Mouse (Mus musculus) mesoderm, embryonic 11.5 days (tissue): ENCODE data around the gene Rnf115.
A peak's percentile ranks its signal among the peaks of the same experiment; 100 is the strongest.

Source experiments
- DNase-seq: peaks from one replicate; pipeline ENCODE4 v3.0.0-alpha.2; 2012; ENCODE audit warnings: low read depth, low spot score

Rnf115 gene

GRCm38 (mm10) chr3:96777120-96777519 lies 49.7 kb downstream of the Rnf115 start:
- DNase-seq, result no peak

GRCm38 (mm10) chr3:96782236-96782635 lies 54.8 kb downstream of the Rnf115 start:
- no peak for DNase-seq

- DNase-seq, result no peak
Observed at GRCm38 (mm10) chr3:96787784-96788183, 60.3 kb downstream of the Rnf115 start.

DNA sequence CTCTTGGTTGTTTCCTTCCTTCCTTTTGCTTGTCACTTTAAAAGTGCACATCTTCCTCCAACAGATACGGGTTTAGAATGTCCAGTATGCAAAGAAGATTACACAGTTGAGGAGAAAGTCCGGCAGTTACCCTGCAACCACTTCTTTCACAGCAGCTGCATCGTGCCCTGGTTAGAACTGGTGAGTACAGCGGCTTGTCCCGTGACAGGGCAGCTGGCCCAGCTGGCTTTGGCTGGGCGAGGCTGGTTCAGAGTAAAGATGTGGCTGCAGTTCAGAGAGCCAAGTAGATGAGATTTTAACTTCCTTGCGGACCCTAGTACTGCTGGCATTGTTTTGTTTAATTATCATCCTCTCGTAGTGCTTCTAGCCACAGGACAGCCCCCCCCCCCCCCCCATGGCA lies 61.0 kb downstream of the Rnf115 start:
- no peak for DNase-seq

- DNase-seq, result no peak
Observed at GRCm38 (mm10) chr3:96800254-96800653, 72.8 kb downstream of the Rnf115 start.

DNA sequence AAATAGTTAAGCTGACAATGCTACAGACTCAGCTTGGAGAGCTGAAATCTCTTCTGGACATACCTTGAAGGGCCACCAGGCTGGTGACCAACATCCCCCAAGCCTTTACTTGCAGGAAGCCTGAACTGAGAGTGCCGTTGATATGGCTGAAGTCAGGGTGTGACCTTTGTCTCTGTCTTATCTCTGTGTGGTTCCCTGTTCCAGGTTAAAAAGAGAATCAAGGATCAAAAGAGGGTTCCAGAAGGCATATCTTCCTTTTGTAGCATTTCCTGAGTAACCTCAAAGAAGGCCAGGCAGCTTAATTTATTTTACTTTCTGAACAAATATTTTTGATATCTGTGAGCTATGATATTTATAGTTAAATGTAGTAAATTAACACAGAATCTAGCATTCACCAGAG lies 74.8 kb downstream of the Rnf115 start:
- no peak for DNase-seq

- DNase-seq, result no peak
Observed at GRCm38 (mm10) chr3:96808136-96808535, 80.7 kb downstream of the Rnf115 start.

GRCm38 (mm10) chr3:96808651-96809050 lies 81.2 kb downstream of the Rnf115 start:
- DNase-seq, result no peak

DNA sequence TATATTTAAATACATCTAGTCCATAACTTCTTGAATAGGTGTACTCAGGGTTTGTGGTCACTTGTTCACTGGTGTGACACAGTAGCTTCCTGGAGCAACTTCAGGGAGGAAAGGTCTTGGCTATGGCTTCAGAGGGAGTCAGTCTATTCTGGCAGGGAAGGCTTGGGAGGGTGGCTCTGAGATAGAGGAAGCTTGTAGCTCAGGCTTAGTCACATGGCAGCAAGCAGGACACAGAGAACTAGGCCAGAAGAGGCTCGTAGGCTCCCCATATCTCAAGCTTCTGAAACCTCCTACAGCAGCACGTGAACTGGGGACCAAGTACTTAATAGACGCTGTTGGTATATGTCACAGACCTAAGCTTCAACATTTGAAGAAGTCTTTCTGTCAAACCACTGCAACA lies 83.8 kb downstream of the Rnf115 start:
- DNase-seq, result no peak

GRCm38 (mm10) chr3:96812395-96813091 lies 85.1 kb downstream of the Rnf115 start:
- peak; percentile 78 for DNase-seq

- DNase-seq, result peak; percentile 43
Observed at GRCm38 (mm10) chr3:96813106-96813505, 85.6 kb downstream of the Rnf115 start.

- no peak for DNase-seq
Observed at GRCm38 (mm10) chr3:96813591-96814244, 86.3 kb downstream of the Rnf115 start.

- DNase-seq, result no peak
Observed at GRCm38 (mm10) chr3:96814342-96814741, 86.9 kb downstream of the Rnf115 start.

- DNase-seq, result no peak
Observed at GRCm38 (mm10) chr3:96820116-96820915, 92.9 kb downstream of the Rnf115 start.

- DNase-seq, result no peak
Observed at GRCm38 (mm10) chr3:96821581-96821980, 94.1 kb downstream of the Rnf115 start.

DNA sequence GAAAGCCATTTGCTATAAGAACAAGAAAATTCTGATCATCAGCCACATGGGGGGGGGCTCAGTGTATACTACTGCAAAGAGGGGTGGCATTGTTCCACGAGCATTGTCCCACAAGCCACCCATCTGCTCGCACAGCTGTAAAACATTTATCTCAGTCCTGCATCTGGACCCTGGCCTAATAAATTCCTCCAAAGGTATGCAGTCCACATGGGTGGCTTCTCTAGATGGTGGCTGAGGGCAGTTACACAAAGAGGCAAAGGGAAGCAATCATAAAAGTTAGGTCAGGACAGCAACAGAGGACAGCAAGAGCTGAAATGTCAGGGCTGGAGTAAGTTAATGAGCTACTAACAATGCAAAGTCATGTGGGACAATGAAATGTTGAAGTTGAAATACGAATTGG lies 96.2 kb downstream of the Rnf115 start:
- DNase-seq, result no peak

DNA sequence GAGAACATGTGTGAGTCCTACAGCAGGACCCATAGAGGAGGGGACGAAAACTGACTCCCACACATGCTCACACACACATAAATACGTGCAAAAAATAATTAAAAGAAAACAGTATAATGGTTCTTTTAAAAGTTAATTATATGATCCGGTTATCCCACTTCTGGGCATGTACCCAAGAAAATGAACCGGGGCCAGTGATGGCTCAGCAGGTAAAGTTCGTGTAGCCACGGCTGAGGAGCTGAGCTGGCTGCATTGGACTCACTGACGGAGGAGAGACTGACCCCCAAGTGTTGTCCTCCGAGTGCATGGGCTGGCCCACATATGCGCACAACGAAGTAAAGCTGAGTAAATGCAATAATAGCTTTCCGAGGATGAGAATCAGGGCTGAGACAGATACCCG lies 97.2 kb downstream of the Rnf115 start:
- no peak for DNase-seq

- DNase-seq, result no peak
Observed at GRCm38 (mm10) chr3:96825261-96825660, 97.8 kb downstream of the Rnf115 start.

DNA sequence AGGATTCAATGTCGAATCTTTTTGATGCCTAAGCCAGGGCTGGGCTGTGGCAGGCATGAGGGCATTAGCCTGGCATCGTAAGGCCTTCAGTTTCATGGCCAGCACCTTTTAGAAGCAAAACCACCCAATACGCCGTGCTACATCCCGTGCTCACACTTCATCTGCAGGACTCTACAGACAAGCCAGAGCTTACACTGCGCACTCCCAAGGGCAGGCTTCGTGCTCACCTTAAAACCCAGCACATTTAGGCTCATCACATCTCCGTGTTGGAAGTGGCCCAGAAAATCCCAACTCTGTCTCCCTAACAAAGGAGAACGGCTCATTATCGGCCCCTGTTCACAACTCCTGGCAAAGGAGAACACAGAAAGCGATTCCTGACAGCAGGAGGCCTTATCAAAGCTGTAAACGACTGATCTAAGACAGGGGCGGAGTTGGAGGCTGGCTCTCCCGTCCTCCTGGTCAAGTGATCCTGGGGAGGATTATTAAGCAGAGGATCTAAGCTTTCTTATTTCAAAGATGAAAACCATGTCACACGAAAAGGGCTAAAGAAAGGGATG lies 100.9 kb downstream of the Rnf115 start:
- DNase-seq, result no peak

DNA sequence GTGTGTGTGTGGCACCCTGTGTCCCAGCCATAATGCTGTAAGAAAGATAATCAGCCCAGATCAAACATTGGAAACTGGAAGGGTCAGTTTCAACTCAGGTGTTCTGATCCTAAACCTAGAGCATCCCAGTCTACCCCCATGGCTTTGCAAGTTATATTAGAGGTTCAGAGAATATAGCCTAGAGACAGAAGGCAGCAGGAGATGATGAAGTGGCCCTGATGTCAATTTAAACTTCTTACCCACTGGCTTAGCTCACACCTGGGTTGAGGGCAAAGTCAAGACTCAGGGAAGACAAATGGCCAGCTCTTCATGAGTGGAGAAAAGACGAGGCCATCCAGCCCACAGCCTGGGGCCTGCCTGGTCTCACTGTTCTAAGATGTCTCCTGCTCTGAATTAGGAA lies 101.5 kb downstream of the Rnf115 start, which contains the start of the genes Pdzk1 and Cd160:
Gene Pdzk1 (plus strand): TSS at position 301 of the 400 bp plus-strand sequence.
Gene Cd160 (minus strand): TSS at position 368 of the 400 bp plus-strand sequence.
- DNase-seq, result no peak

DNA sequence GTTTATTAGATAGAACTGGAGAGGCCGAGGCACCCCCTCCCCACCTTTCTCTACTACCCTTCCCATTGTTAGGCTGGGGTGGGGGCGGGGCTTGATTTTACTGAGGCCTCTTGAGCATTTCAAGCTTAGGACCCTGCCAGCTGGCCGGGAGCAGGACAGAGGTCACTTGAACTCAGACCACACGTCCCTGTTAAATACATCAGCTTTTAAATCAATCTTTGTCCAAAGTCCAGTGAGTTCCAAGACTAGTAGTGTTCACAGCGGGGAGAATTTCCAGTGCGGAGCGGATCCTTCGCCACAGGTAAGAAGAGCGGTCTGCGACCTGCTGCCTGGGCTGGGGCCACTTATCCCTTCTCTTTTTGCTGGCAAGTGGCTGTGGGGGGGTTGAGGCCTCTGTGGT lies 102.4 kb downstream of the Rnf115 start:
- DNase-seq, result no peak

GRCm38 (mm10) chr3:96832930-96833329 lies 105.5 kb downstream of the Rnf115 start:
- DNase-seq, result no peak
